Mouse (Mus musculus) urinary bladder, postnatal 4 days (tissue): ENCODE results near the gene Etfbkmt.
"Not testable (repeated sequence)": the region's sequence is repeated elsewhere in the genome, so short reads cannot be mapped to it uniquely, and the experiment has no call there.

Experiments
- DNase-seq, 2 experiments: peaks; one replicate each; pipeline ENCODE4 v3.0.0; 2021 to 2022; ENCODE audit warnings: low spot score in 2 of 2

Etfbkmt gene

DNA sequence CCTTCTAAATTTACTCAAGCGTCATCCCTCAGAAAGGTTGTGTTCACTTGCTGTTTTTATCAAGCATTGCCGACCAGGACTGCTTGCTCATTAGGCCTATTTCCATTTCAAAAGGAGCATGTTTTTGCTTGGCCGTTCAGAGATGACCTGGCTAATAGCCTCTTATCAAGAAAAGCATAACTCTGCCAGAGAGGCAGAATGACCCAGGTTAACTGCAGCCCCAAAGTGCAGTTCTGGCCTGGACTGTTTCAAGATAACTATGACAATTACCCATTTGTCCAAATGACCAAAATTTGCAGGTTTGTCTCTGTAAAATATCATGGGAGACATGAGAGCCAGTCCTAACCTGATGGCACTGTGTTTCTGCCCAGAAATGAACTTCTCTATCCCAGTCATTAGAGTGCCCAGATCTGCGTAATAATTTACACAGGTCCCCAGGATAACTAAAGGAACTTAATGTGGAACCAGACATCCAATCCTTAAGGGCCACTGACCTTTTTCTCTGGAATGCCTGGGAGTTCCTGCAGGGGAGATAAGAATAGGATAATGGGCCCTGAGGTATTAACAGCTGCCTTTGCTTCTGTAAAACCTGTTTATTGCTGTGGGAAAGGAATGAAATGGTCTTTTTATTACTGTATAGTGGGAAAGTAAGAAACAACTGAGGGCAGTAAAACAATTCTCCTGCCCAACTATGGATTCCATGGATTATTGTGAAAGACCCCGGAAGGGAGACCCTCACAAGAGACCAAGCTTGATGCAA lies 5.1 kb upstream of the Etfbkmt start:
- DNase-seq = no peak

DNA sequence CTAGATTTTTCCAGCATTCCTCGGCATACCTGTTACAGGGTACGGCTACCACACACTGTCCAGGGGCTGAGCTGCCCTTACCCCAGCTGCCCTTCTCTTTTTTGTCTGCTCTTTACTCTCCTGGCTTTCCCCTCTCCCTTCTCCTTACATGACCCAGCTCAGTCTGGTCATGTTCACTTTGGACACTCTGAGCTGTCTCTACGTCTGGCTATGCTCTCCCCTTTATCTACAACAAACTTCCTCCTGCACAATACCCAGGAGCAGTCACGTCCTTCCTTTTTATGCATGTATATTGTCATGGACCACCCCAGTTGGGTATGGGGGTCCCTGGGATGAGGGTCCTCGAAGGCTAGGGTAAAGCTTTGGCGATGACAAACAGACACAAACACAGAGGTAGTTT lies 4.0 kb upstream of the Etfbkmt start:
- no peak for DNase-seq

DNA sequence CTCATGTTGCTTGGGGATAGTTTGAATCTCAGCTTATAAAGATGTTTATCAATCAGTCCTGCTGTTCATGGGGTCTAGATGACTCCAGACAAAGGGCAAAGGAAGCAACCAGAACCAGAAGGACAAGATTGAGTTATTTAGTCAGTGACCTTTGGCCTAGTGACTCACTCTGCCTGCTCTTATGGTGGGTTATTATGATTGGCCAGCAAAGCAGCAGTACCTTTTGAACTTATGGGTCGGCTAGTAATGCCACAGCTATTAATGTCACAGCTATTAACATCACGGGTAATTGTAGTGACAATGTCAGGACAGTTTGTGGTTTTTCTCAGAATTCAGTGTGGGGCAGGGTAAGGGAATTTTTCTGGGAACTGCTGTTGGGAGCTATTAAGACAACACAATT lies 1.7 kb upstream of the Etfbkmt start:
- DNase-seq = no peak

DNA sequence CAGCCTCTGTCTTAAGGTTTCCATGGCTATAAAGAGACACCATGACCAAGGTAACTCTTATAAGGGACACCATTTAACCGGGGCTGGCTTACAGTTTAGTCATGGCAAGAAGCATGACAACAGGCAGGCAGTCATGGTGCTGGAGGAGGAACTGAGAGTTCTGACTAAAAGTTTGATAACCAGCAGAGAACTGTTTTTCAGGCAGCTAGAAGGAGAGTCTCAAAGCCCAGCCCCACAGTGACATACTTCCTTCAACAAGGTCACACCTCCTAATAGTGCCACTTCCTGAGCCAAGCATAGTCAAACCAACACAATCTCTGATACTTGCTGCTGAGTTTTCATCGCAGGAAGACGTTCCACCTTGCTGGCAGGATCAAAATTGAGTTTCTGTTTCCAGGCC lies 638 bp upstream of the Etfbkmt start:
- no peak for DNase-seq

DNA sequence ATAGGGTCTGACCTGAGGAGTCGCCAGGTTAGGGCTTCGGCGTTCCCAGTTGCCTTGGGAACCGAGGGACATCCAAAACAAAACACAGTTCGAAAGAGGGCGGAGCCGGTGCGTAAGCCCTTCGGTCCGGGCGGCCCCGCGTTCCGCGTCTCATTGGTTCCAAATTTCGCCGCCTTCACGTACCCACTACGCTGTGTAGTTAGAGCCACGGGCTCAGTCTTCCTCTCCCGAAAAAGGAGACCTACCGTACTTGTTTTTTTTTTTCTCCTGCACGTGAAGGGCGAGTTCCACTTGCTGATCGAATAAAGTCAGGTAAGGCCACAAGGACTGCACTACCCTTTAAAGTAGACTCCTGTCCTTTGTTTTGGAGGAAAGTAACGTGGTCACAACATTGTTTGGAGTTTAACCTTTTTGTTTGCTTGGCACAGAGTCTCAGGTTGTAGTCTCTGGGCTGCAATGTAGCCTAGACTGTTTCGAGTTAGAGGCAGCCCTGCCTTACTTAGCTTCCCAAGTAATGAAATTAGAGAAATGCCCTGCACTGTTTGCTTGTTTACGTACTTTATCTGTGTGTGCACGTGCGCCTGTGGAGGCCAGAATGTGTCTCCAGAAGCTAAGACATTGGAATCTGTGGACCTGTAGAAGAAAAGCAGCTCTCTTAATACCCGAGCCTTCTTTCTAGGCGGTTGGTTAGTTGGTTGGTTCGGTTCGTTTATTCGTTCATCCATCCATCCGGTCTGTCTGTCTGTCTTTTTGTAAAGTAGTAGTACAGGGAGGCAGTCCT lies 1.9 kb downstream of the Etfbkmt start:
- DNase-seq = peak; percentile 81 to 86

DNA sequence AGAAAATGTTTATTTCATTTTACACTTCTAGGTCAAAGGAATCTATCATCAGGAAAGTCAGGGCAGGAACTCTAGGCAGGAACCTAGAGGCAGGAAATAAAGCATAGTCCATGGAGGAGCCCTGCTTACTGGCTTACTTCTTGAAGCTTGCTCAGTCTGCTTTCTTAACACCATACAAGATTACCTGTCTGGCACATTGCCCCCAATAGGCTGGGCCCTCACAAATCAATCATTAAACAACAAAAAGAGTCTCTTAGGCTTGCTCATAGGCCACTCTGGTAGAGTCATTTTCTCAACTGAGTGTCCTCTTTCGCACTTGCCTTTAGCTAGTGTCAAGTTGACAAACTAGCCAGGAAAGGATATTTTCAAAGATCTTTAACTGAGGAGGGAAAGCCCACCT lies 5.5 kb downstream of the Etfbkmt start:
- no peak for DNase-seq

DNA sequence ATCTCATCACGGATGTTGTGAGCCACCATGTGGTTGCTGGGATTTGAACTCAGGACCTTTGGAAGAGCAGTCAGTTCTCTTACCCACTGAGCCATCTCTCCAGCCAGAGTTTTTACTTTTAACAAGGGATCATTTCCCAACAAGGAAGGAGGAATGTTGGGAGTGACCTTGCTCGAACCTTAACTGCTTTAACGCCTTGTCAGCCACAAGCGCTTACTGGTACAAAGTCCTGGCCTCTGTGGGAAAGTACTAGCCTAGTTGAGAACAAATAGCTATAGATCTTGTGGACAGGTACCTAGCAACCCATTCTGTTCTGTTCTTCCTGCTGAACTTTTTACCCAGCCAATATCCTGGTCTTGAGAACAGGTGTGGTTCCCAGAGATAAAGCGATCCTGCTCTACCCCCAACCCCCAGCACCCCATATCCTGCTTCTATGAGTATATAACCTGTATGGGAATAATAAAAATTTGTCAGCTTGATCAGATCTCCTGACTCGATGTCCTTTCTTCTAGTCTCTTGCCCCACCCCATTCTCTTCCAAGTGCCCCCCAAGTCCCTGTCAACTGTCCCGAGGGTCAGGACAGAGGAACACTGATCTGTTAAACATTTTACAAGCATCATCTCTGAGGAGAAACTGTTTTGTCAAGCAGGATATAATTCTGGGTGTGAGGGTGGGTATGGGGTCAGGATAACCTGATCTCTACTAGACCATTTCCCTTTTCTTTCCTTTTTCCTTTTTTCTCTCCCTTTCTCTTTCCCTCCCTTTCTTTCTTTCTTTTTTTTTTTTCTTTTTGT lies 9.0 kb downstream of the Etfbkmt start:
- DNase-seq = no peak

DNA sequence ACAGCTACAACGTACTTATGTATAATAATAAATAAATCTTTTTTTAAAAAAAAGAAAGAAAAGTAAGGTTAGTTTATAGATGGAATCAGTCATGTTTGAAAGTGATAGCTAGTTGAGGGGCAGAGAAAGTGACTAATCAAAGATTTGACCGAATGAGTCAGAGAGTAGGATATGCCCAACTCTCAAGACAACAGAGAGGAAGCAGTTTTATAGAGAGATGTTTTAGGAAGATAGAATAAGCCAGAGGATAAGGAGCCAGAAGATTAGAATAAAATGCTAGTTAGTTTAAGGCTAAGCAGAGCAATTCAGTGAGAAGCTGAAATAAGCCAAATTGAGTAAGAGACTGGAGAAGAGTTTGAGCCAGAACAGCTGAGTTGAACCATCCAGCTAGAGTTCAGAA lies 12.5 kb downstream of the Etfbkmt start:
- DNase-seq = no peak

DNA sequence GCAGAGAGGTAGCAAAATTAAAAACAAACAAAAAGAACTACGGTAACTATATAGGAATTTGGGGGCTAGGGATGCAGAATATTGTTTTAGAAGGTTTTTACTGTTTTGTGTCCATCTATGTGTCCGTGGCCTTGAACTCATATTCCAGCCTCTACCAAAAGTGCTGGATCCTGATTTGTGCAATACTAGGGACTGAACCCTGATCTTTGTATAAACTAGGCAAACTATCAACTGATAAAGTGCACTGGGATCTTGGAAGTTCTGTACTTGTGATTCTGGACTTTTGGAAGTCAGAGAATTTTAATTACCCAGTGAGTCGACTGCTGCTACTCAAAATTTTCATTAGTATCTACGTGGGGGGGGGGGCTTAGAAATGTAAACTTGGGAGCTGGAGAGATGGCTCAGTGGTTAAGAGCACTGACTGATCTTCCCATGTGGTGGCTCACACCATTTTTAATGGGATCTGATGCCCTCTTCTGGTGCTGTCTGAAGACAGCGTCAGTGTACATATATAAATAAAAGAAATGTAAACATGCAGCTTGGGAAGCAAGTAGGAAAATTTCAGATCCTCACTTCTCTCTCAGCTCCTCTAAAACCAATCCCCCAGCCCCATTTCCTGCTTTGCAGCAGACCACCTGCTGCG lies 13.9 kb downstream of the Etfbkmt start:
- no peak for DNase-seq

DNA sequence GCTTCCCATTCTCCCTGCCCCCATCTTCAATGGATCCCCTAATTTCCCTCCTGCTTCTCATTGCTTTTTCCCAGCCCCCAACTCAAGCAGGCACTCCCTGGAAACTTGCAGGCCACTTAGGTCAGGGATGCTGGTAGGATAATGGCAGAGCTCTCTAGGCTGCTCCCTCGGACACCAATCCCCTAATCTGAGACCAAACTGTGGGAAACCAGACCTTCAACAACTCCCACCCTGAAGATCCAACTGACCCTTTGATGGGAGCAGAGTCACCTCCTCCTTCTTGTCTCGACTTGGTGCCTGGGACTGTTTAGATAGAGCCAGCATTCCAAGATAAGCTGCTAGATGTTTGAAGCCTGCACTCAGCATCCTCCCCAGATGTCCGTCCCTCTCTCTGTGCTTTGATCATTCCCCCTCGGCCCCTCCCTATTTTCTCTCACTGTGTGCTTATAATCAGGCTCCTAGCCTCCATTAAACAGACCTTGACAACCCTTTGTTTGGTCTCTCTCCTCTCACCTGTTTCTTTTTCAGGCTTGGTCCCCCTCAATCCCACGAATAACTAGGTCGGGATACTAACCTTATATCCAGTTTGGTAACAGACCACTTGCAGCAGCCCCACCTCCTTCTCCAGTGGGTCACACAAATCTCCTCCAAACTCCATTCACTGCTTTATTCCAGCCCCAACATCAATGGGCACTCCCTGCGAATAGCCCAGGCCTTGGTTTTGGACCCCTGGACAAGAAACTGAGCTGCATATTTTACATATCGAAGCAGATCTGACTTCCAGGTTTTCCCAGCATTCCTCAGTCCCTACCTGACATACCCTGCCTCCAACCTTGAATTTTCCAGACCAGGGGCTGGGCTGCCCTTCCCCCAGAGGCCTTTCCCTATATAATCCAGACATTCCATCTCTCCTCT lies 14.7 kb downstream of the Etfbkmt start:
- DNase-seq = no peak

DNA sequence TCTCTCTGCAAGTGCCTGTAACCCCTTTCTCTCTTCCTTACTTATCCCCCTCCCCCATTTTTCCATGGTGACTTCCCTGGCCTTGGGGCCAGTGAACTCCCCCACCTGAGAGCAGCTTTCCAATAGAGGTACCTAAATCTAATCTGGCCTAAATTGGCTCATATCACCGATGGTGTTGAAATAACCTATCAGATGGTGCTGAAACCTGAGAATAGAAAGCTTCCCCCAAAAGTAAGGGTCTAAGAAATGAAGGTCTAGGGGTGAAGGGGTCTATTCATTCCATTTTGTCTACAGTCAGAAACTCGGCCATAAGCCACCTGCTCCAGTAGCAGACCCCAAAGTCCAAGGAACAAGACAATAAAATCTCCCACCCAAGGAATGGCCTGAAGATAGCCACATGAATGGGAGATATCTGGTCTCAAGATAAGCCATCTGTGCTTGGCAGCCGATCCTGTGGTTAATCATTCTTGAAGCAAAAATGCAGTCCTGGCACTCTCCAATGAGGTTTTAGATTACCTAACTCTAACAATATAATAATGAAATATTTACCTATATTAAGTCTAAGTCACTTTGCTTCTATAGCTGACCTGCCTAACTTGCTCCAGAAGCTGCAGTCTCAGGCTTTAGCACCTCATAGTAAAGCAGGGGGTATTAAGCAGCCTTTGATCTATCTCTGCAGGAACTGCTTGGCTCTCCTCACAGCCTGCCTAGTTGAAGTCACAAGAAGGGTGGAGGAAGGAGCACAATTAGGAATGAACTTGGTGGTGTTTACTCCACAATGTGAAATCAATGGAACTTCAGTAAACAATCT lies 15.6 kb downstream of the Etfbkmt start:
- DNase-seq = no peak

DNA sequence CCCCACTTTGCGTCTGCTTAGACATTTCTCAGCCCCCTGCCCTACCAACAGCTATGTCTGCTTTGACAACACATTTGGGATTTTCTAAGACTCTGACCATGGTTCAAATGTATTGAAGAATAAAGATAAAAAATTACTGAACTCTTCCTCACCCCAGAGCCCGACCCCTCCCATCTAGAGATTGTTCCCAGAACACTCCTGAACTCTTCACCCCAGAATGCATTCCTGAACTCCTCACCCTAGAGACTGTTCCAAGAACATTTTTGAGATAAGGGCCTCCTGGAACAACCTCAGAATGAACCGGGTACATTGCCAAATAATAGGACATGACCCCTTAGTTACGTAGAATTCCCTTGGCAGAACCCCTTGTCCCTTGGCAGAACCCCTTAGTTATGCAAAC lies 27.4 kb downstream of the Etfbkmt start:
- DNase-seq = not testable (repeated sequence)

DNA sequence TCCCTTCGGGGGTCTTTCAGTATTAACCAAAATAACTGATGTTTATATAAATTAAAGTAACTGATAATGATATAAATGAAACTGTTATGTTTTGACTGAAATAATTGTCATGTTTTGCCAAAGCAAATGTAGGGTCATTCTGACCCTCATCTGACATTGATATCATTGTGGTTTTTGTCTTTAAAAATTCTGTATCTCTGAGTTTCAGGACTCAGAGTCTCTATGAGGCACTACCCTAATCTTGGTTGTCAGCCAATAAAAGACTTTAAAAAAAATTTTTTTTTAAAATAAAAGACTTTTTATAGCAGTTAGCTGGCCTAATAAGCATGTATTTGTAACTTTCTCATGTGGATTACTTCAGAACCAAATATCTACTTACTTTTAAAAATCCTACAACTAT lies 28.0 kb downstream of the Etfbkmt start:
- no peak for DNase-seq

DNA sequence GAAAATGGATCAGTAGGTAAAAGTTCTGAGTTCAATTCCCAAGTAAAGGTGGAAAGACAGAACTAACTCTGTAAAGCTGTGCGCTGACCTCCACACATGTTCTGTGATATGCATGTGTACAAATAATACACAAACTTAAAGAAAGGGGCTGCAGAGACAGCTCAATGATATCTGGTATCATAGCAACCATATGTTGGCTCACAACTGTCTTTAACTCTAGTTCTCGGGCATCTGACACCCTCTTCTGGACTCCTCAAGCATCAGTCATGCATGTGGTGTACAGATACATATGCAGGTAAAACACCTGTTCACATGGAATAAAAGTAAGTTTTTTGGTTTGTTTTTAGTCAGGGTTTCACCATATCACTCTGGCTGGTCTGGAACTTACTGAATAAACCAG lies 28.8 kb downstream of the Etfbkmt start:
- no peak for DNase-seq

DNA sequence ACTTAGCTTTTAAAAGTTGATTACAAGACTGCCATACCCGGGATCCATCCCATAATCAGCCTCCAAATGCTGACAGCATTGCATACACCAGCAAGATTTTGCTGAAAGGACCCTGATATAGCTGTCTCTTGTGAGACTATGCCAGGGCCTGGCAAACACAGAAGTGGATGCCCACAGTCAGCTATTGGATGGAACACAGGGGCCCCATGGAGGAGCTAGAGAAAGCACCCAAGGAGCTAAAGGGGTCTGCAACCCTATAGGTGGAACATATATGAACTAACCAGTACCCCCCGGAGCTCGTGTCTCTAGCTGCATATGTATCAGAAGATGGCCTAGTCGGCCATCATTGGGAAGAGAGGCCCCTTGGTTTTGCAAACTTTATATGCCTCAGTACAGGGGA lies 30.3 kb downstream of the Etfbkmt start:
- not testable (repeated sequence) for DNase-seq

DNA sequence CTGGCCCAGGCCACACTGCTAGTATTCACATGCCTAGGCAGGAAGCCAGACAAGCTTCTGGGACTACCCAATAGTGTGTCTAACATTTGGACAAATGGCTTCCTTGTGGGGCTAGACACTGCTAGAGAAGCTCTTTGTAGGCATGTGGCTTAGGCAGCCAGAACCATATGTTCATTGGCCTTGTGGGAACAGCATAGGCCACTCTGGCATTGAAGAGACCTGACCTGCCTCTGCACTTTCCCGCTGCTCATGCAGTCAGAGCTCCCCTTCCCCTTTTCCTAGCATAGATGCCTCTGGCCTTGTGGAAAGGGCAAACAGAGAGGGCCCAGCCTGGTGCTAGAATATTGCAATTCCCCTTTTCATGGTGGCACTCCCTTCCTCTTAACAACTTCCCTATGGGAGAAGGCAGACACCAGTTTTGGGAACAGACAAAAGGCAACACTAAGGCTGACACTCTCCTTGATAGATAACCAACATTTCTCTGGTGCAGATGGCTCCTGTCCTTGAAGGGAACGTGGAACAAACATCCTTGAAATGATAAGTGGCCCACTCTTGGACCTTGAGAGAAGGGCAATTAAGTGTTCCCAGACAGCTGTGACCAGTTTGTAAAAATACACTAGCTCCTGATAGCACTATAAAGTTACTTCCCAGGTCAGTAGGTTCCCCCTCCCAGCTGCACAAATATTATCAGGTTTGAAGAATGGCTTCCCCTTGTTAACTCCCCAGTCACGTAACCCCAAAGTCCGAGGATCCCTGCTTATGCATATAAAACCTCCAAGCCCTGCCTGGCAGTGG lies 34.4 kb downstream of the Etfbkmt start:
- no peak for DNase-seq

DNA sequence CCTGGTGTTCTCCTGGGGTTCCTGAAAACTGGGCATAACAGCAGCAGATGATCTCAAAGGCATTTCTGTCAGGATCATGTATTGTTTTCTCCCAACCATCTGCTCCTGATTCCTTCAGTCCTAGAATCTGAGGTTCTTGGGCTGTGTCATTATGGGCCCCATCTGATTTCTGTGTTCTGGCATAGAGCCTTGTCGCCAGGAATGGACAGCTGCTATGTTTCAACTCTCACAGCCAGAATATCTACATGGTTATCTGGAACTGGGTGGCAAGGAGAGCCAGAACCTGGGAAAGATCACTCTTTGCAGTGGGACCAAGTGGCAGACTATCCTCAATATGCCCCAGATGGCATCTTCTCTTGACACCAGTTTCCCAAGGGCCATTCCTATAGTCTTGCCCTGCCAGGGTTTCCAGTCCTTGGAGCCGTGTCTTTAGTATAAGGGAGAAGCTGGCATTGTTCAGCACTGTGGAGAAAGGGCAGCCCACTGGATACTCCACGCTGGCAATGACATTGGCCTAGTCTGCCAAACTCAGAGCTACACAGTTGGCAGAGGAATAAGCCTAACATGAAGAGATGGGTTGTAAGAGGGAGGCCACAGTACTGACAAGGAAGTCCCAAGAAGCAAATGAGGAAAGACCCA lies 35.4 kb downstream of the Etfbkmt start:
- DNase-seq = no peak

DNA sequence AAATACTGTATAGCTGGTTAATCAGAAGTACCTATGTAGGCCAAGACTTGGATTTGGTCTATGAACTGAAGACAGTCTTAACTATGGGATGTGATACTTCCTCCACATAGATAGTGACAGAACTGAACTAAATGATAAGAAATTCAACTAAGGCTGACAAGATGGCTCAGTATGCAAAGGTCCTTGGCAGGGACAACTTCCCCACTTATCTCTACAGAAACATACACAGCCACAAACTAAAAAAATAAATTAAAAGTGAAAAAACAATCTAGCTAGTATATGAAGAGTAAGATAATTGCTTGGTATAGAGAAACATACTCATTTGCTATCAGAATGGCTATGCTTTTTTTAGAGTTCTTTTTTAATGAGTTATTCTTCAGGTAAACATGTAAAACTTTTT lies 39.4 kb downstream of the Etfbkmt start:
- DNase-seq = no peak

DNA sequence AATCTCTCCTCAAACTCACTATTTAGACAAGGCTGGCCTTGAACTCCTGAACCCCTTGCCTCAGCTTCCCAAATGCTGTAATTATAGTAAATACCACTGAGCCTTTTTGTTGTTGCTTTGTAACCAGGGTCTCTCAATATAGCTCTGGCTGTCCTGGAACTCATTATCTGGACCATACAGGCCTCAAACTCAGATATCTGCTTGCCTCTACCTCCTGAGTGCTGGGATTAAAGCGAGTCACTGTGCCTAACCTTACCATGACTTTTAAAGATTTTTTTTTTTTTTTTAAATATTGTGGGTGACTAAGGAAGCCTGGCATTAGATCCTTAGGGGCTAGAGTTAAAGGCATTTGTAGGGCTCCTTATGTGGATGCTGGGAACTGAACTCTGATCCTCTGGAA lies 44.4 kb downstream of the Etfbkmt start:
- DNase-seq = no peak
